Mouse (Mus musculus) left cerebral cortex, adult 8-10 months (tissue): Measurements from ENCODE around the gene Naxe. TPM values are rescaled to one million over a fixed set of nuclear protein-coding genes. Genes with fewer than 3 reads are reported as not detected.
A peak's percentile ranks its signal among the peaks of the same experiment; 100 is the strongest.

Experiments
- DNase-seq, 2 experiments: peaks; one replicate each; pipeline ENCODE4 v3.0.0; 2022; ENCODE audit warnings: low spot score in 2 of 2
- total RNA-seq, 4 experiments: library from RNA; stranded (reverse); gene quantifications; 2 replicates each; pipeline ENCODE4 v1.2.4; 2022

The Naxe gene
- 10 to 100 TPM; 75.8 to 85.5 (median 78.9) TPM for total RNA-seq

GRCm38 (mm10) chr3:88057902-88058696 lies at the start of gene Naxe:
Naxe (minus strand) TSS chr3:88058495.
- DNase-seq = peak; percentile 70 to 83

- DNase-seq = no peak
These were observed 47.8 kb upstream of the Naxe start for GRCm38 (mm10) chr3:88106126-88106525.

- DNase-seq = no peak
These were observed 44.3 kb upstream of the Naxe start for GRCm38 (mm10) chr3:88102611-88103010.

GRCm38 (mm10) chr3:88102196-88102595 lies 43.9 kb upstream of the Naxe start:
- no peak for DNase-seq

- no peak for DNase-seq
These were observed 43.4 kb upstream of the Naxe start for GRCm38 (mm10) chr3:88101736-88102135.

GRCm38 (mm10) chr3:88100251-88100650 lies 42.0 kb upstream of the Naxe start:
- DNase-seq = no peak

- DNase-seq = no peak
These were observed 39.4 kb upstream of the Naxe start for GRCm38 (mm10) chr3:88097666-88098065.

GRCm38 (mm10) chr3:88094126-88094525 lies 35.8 kb upstream of the Naxe start:
- no peak for DNase-seq

GRCm38 (mm10) chr3:88090616-88091015 lies 32.3 kb upstream of the Naxe start:
- no peak for DNase-seq

- DNase-seq = no peak
These were observed 31.8 kb upstream of the Naxe start for GRCm38 (mm10) chr3:88090106-88090505.

- DNase-seq = no peak
These were observed 29.4 kb upstream of the Naxe start for GRCm38 (mm10) chr3:88087688-88088087.

GRCm38 (mm10) chr3:88085459-88085858 lies 27.2 kb upstream of the Naxe start:
- no peak for DNase-seq

GRCm38 (mm10) chr3:88084001-88084400 lies 25.7 kb upstream of the Naxe start:
- DNase-seq = no peak

GRCm38 (mm10) chr3:88082663-88083062 lies 24.4 kb upstream of the Naxe start:
- no peak for DNase-seq

GRCm38 (mm10) chr3:88082224-88082618 lies 23.9 kb upstream of the Naxe start:
- no peak for DNase-seq

GRCm38 (mm10) chr3:88081345-88082223 lies 23.3 kb upstream of the Naxe start, which contains the start of gene Iqgap3:
Iqgap3 (plus strand) TSS chr3:88081971.
- DNase-seq = peak; percentile 66 to 84

- no peak for DNase-seq
These were observed 19.9 kb upstream of the Naxe start, which contains the start of gene Ttc24 for GRCm38 (mm10) chr3:88078204-88078603. Ttc24 (minus strand) TSS chr3:88078304.

- no peak for DNase-seq
These were observed 19.1 kb upstream of the Naxe start for GRCm38 (mm10) chr3:88077441-88077840.

GRCm38 (mm10) chr3:88074766-88075165 lies 16.5 kb upstream of the Naxe start:
- DNase-seq = no peak

- DNase-seq = no peak
These were observed 16.1 kb upstream of the Naxe start for GRCm38 (mm10) chr3:88074351-88074750.

- DNase-seq = no peak
These were observed 15.3 kb upstream of the Naxe start for GRCm38 (mm10) chr3:88073631-88074030.

- DNase-seq = peak; percentile 65 to 95
These were observed 13.5 kb upstream of the Naxe start for GRCm38 (mm10) chr3:88071783-88072182.
